Mouse (Mus musculus): Measurements from ENCODE around the gene Ehd1. TPM values are rescaled to one million over a fixed set of nuclear protein-coding genes. Genes with fewer than 3 reads are reported as not detected.

Gene Ehd1
- total RNA-seq, 2 experiments from 2014 or later: 23.5 to 36.0 TPM

DNA sequence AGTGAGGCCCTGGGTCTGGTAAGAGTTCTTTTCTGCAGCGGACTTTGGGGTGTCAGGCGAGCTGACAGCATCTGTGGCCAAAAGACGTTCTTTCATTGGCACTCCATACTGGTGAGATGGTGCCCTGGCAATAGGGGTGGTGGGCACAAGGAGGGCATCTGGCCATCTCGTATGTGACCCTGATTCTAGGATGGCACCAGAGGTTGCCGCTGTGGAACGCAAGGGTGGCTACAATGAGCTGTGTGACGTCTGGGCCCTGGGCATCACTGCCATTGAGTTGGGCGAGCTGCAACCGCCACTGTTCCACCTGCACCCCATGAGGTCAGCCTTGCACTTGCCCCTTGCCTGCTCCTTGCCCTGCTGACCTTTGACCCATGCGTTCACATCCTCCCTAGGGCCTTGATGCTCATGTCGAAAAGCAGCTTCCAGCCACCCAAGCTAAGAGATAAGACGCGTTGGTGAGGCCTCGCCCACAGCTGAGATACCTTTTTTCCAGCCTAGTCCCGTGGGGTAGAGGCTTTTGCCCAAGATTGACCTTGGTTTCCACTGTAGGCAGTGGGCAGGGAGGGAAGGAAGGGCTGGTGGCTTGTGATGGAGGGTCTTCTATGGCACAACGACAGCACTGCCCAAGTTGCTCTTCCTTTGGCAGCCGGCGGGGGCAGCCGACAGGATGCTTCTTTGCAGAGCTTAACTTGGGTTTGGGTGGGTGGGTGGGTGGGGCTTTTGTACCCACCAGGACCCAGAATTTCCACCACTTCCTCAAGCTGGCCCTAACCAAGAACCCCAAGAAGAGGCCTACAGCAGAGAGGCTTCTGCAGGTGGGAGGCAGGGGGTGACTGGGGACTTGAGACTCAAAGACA, 66.8 kb downstream of the Ehd1 start:
- intact Hi-C loops (cut with DNase I): no loop called here
- DNase-seq: no peak

DNA sequence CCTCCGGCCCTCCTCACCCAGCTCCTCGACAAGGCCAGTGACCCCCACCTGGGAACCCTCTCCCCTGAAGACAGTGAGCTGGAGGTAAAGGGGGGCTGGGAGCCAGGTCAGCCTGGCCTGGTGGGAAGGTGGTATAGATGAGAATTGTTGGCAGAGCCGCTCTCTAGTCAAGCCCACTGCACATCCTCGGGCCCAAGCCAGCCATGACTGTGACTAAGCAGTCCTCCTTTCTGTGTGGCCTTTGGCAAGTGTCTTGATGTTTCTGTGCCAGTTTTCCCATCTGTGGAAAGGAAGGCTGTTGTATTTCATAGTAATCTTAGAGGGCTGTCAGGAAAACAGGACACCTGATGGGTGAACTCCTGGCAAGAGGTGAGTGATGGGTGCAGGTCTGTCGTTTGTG, 67.5 kb downstream of the Ehd1 start:
- intact Hi-C loops (cut with DNase I): no loop called here
- no peak for DNase-seq

DNA sequence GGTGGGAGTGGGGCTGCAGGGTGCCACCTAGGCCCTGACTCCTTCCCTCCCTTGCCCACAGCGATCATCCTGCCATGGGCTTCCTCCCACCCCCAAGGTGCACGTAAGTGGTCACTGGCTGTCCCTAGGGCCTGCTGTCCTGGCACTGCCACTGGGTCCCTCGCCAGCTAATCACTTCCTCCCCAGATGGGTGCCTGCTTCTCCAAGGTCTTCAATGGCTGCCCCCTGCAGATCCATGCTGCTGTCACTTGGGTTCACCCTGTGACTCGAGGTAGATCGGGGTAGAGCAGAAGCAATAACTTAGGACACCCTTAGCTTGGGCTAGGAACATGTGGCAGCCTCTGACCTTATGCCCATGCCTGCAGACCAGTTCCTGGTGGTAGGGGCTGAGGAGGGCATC, 69.5 kb downstream of the Ehd1 start:
- DNase-seq: no peak
- intact Hi-C loops (cut with DNase I): no loop called here

DNA sequence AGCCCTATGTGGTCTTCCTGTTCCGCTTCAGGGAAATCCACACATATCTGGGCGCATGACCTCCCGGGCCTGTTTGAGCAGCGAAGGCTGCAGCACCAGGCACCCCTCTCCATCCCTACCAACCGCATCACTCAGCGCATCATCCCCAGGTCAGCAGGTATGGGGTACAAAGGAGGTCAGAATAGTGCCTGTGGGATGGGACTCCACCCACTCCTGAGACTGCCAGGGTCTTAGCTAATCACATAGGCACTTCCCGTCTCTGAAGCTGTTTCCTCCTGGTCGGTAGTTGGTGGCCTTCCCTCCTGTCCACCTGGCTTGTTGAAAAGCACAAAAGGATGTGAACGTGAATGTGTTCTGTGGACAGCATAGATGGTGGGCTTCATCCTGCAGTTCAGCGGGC, 70.1 kb downstream of the Ehd1 start:
- intact Hi-C loops (cut with DNase I): no loop called here
- DNase-seq: no peak

DNA sequence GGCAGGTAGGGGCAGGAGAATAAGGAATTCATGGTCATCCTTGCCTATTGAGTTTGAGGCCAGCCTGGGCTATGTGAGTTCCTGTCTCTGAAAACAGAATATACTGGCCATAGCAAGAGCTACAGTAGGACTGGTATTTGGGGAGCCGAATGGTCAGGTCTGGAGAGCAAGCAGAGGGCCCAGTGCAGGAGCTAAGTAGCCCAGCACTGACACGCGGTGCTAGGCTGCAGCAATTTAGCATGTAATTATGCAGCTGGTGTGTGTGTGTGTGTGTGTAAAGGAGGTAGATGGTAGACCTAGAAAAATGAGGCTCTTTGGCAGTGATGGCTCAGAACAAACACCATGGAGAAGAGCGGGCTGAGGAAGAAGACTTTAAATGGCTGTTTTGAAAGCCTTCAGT, 71.1 kb downstream of the Ehd1 start:
- intact Hi-C loops (cut with DNase I): no loop called here
- DNase-seq: no peak

DNA sequence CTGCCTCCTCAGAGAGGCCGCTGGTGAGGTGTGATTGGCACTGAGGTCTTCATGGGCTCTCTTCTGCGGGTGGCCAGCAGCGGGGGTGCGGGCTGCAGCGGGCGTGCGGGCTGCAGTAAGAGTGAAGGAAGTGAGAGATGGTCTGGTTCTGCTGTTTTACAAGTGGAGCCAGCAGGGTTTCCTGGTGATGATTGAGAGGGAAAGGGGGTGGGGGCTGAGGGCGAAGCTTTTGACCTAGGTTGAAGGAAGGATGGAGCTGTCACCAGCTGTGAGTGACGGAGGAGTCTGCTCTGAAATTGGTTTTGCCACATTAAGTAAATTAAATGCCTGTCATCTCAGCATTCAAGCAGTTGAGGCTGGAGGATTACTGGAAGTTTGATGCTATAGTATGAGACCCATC, 72.2 kb downstream of the Ehd1 start:
- intact Hi-C loops (cut with DNase I): no loop called here
- DNase-seq: no peak

DNA sequence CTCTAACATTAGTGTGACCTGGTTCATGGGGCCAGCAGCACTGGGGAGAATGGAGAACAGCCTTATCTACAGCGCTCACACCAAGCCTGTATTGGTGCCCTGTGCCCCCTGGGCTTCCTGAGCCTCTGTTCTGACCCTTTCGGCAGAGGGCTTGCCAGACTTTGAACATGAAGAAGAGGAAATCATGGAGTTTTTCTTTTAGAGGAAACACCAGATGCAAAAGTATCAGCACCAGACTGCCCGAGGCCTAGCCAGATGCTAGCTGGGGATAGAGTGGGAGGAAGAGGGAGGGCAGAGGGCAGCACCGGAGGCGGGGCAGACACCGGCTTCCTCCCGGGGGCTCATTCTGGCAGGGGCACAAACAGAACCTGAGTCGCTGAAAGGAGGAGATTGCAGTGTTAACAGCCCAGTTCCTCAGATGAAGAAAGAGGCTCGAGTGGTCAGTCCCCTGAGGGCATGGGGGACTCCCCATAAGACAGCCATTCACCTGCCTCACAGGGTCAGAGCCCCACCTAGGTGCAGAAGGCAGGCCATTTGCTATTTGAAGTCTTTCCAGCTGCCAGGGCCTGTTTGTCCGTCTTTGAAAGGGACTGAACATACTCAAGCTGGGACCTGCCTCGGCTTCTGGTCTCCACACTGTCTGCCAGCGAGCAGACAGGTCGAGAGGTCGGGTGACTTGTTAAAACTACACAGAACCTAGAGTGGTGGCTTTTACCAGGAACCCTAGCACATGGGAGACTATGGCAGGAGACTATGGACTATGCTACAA, 72.9 kb downstream of the Ehd1 start:
- intact Hi-C loops (cut with DNase I): no loop called here
- DNase-seq: no peak

Small RNA genes lying within 50 kb of the gene (microRNA-seq; reads per million reads assigned to microRNA genes)
- gene Mir192 (39.3 to 39.7 reads per million in 2 experiments), gene Mir194-2 (40.1 to 62.3 reads per million in 2 experiments), gene Mir6989 (0 reads per million in 2 experiments)

Other genes starting within 250 kb of the Ehd1 start
- gene Syvn1, start 230.1 kb upstream of the Ehd1 start, total RNA-seq (2021): 10 to 100 TPM; 14.4 to 15.8 TPM
- gene Mrpl49, start 218.9 kb upstream of the Ehd1 start, total RNA-seq (2021): 10 to 100 TPM; 25.8 TPM
- 100 to 1,000 TPM; 333 to 400 TPM for gene Fau, start 218.9 kb upstream of the Ehd1 start, total RNA-seq (2021)
- gene Znhit2, start 215.5 kb upstream of the Ehd1 start, total RNA-seq (2021): 1 to 10 TPM; 7.6 to 9.0 TPM
- gene Tm7sf2, start 208.4 kb upstream of the Ehd1 start, total RNA-seq (2021): 1 to 10 TPM; 4.9 to 5.1 TPM
- 10 to 100 TPM; 15.7 to 19.3 TPM for gene Vps51, start 199.5 kb upstream of the Ehd1 start, total RNA-seq (2021)
- not detected for gene Tmem262, start 196.7 kb upstream of the Ehd1 start, total RNA-seq (2021)
- gene Gm28374, start 194.5 kb upstream of the Ehd1 start, total RNA-seq (2021): not detected
- 10 to 100 TPM; 10.2 to 10.3 TPM for gene Zfpl1, start 191.8 kb upstream of the Ehd1 start, total RNA-seq (2021)
- under 1 TPM in 1 of 2 experiments, not detected in 1; 0.28 TPM for gene Cdca5, start 191.7 kb upstream of the Ehd1 start, total RNA-seq (2021)
- gene AC131692.1, start 182.3 kb upstream of the Ehd1 start, total RNA-seq (2021): not detected
- gene Naaladl1, start 170.9 kb upstream of the Ehd1 start, total RNA-seq (2021): not detected
- 1 to 10 TPM; 8.7 to 9.8 TPM for gene Sac3d1, start 158.1 kb upstream of the Ehd1 start, total RNA-seq (2021)
- gene Snx15, start 148.4 kb upstream of the Ehd1 start, total RNA-seq (2021): 10 to 100 TPM in 1 of 2 experiments, 1 to 10 TPM in 1; 8.6 to 10.6 TPM
- under 1 TPM; 0.17 to 0.26 TPM for gene Batf2, start 135.7 kb upstream of the Ehd1 start, total RNA-seq (2021)
- gene Arl2, start 135.2 kb upstream of the Ehd1 start, total RNA-seq (2021): 10 to 100 TPM; 51.8 to 62.6 TPM
- gene Majin, start 92.3 kb upstream of the Ehd1 start, total RNA-seq (2021): not detected
- gene Gpha2, start 50.3 kb upstream of the Ehd1 start, total RNA-seq (2021): not detected
- gene Ppp2r5b, start 40.9 kb upstream of the Ehd1 start, total RNA-seq (2021): 10 to 100 TPM; 32.2 to 34.6 TPM
- gene Atg2a, start 35.1 kb upstream of the Ehd1 start, total RNA-seq (2021): 10 to 100 TPM; 16.5 to 18.0 TPM
- gene Cdc42bpg, start 29.7 kb downstream of the Ehd1 start, total RNA-seq (2021): 1 to 10 TPM; 4.3 to 5.2 TPM
- gene Men1, start 58.3 kb downstream of the Ehd1 start, total RNA-seq (2021): 1 to 10 TPM; 6.2 to 7.0 TPM
- gene Map4k2, start 64.4 kb downstream of the Ehd1 start, total RNA-seq (2021): 10 to 100 TPM; 10.4 to 12.6 TPM
- gene Sf1, start 87.0 kb downstream of the Ehd1 start, total RNA-seq (2021): 10 to 100 TPM; 75.8 to 84.5 TPM
- 1,000 to 10,000 TPM; 7,725 to 8,373 TPM for gene Pygm, start 107.7 kb downstream of the Ehd1 start, total RNA-seq (2021)
- 10 to 100 TPM; 11.6 to 25.4 TPM for gene Rasgrp2, start 122.6 kb downstream of the Ehd1 start, total RNA-seq (2021)
- 1 to 10 TPM; 1.4 to 1.7 TPM for gene Nrxn2, start 142.0 kb downstream of the Ehd1 start, total RNA-seq (2021)